Mouse (Mus musculus): ENCODE results near the gene Defa21. TPM values are rescaled to one million over a fixed set of nuclear protein-coding genes. Genes with fewer than 3 reads are reported as not detected.
"Not testable (repeated sequence)": the region's sequence is repeated elsewhere in the genome, so short reads cannot be mapped to it uniquely, and the experiment has no call there.

Gene Defa21
- not detected in 2 replicates for polyA plus RNA-seq (2016; fragmentation: Nextera tagmentation; extraction: Ambion mirVana)

- H3K36me3 ChIP-seq; H3K27me3 ChIP-seq (ENCODE audit: low read depth, poor library complexity, severe bottlenecking); H3K9me3 ChIP-seq (replicated peaks); H3K4me3 ChIP-seq; H3K4me1 ChIP-seq; H3K27ac ChIP-seq (replicated peaks); DNase-seq (ENCODE audit: low spot score): not testable (repeated sequence)
- no CpG with 5 or more reads among the region's 1 CpGs for WGBS
Observed at GRCm38 (mm10) chr8:21025245-21025644, at the start of gene Defa21. Defa21 (plus strand) TSS chr8:21025545.

DNA sequence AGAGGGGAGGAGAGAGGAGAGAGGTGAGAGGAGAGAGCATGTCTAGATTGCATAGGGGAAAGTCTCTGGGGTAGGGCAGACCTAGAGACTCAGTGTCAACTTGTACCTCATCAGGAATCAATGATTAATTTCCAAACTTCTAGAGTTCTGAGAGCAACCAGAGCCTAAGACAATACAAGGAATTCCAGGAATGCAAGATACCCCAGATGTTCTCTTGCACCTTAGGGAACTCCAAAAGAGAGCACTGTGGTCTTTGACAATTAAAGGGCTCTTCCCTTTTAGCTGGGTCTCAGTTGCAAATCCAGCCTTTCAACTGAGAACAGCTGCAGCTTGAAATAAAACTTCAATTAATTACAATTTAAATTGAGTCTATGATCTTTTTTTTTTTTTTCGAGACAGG is 45.5 kb upstream of the Defa21 start:
- DNase-seq (ENCODE audit: low spot score) = no peak
- Histone ChIP-seq H3K27me3 (ENCODE audit: low read depth, poor library complexity, severe bottlenecking) (no peaks in the 10 kb centered on the region), H3K4me1 (no peaks in the 10 kb centered on the region), H3K27ac (replicated peaks) (no peak overlapping the region), H3K9me3 (replicated peaks) (peaks cover 41% of the 10 kb centered on the region), H3K4me3 (no peak overlapping the region), H3K36me3 (no peaks in the 10 kb centered on the region)
- WGBS = 45% methylated on average over 1 of the region's 1 CpGs

- H3K27ac ChIP-seq (replicated peaks) = not testable (repeated sequence)
Observed at GRCm38 (mm10) chr8:20994042-20994441, 31.3 kb upstream of the Defa21 start.

DNA sequence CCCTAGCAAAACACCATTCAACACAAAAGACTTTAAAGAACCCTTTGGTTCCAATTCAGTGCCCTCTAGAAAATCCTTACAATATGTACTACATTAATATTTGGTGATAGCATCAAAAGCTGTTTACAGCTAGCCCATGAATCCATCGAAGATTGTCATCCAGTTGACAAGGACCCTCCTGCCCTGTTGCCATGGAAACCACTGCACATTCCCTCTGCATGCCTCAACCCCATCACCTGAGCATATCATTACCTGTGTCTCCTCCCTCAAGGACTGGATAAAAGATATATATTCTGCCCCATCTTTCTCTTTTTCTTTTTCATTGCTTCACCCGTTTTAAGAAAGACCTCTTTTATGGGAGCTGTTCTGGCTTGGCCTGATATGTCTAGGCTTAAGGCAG is 28.6 kb upstream of the Defa21 start:
- H3K9me3 ChIP-seq (replicated peaks) = peaks cover 31% of the 10 kb centered on the region

More at GRCm38 (mm10) chr8:20994042-20994441, 31.3 kb upstream of the Defa21 start:
- H3K4me1 ChIP-seq; H3K27me3 ChIP-seq (ENCODE audit: low read depth, poor library complexity, severe bottlenecking); H3K4me3 ChIP-seq; H3K36me3 ChIP-seq; DNase-seq (ENCODE audit: low spot score): not testable (repeated sequence)
- peaks cover 19% of the 10 kb centered on the region; the same call in 1 of the 2 replicates for H3K9me3 ChIP-seq (replicated peaks)

GRCm38 (mm10) chr8:20997291-20997690 is 28.1 kb upstream of the Defa21 start:
- Histone ChIP-seq H3K4me3 (no peak overlapping the region), H3K36me3 (no peaks in the 10 kb centered on the region), H3K9me3 (replicated peaks) (peaks cover 27% of the 10 kb centered on the region), H3K4me1 (no peaks in the 10 kb centered on the region), H3K27ac (replicated peaks) (no peak overlapping the region), H3K27me3 (ENCODE audit: low read depth, poor library complexity, severe bottlenecking) (no peaks in the 10 kb centered on the region)
- no peak for DNase-seq (ENCODE audit: low spot score)

More for the DNA sequence above, 28.6 kb upstream of the Defa21 start:
- Histone ChIP-seq H3K27ac (replicated peaks) (no peak overlapping the region), H3K4me1 (no peaks in the 10 kb centered on the region), H3K36me3 (no peaks in the 10 kb centered on the region), H3K4me3 (no peak overlapping the region), H3K27me3 (ENCODE audit: low read depth, poor library complexity, severe bottlenecking) (no peaks in the 10 kb centered on the region)
- WGBS = 85% methylated on average over 2 of the region's 2 CpGs
- DNase-seq (ENCODE audit: low spot score) = no peak

GRCm38 (mm10) chr8:21001171-21001570 is 24.2 kb upstream of the Defa21 start:
- H3K9me3 ChIP-seq (replicated peaks) = peaks cover 35% of the 10 kb centered on the region
- H3K36me3 ChIP-seq = no peaks in the 10 kb centered on the region
- 54% methylated on average over 8 of the region's 8 CpGs for WGBS
- no peak overlapping the region for H3K4me3 ChIP-seq
- DNase-seq (ENCODE audit: low spot score) = peak; percentile 18
- no peaks in the 10 kb centered on the region for H3K27me3 ChIP-seq (ENCODE audit: low read depth, poor library complexity, severe bottlenecking)
- no peaks in the 10 kb centered on the region for H3K4me1 ChIP-seq
- H3K27ac ChIP-seq (replicated peaks) = no peak overlapping the region

DNA sequence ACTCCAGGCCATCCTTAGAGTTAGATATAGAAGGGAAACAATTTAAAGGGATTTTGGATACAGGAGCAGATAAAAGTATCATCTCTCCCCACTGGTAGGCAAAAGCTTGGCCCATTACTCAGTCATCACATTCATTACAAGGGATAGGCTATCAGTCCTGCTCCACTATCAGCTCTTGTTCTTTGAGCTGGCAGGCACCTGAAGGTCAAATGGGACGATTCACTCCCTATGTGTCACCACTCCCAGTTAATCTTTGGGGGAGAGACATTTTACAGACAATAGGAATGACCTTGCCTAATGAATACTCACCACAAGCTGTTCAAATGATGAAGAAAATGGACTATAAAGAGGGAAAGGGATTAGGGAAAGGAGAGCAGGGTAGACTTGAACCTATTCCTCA is 18.5 kb upstream of the Defa21 start:
- 33% methylated on average over 1 of the region's 1 CpGs for WGBS
- Histone ChIP-seq H3K27me3 (ENCODE audit: low read depth, poor library complexity, severe bottlenecking) (no peaks in the 10 kb centered on the region), H3K4me3 (no peak overlapping the region), H3K9me3 (replicated peaks) (peaks cover 24% of the 10 kb centered on the region), H3K27ac (replicated peaks) (no peak overlapping the region), H3K36me3 (no peaks in the 10 kb centered on the region), H3K4me1 (no peaks in the 10 kb centered on the region)
- DNase-seq (ENCODE audit: low spot score) = no peak

DNA sequence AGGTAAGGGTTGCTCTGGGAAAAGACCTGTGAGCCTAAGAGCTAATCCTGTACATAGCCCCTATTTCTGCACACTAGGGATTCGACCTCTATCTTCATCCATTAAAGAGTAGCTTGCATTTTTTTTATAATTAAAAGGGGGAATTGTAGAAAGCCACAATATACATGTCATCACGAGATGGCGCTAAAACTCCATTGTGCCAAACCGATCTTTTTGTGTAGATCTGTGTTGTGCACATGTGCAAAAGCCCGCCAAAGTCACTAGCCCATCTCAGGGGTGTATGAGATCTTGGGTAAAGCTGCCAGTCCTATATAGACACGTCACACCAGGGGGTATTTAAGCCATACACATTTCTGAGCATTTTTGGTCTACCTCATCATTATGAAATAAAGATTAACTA is 16.8 kb upstream of the Defa21 start:
- DNase-seq (ENCODE audit: low spot score); H3K27me3 ChIP-seq (ENCODE audit: low read depth, poor library complexity, severe bottlenecking); H3K27ac ChIP-seq (replicated peaks); H3K4me1 ChIP-seq; H3K36me3 ChIP-seq; H3K4me3 ChIP-seq: not testable (repeated sequence)
- WGBS = 51% methylated on average over 6 of the region's 6 CpGs
- H3K9me3 ChIP-seq (replicated peaks) = peaks cover 32% of the 10 kb centered on the region

DNA sequence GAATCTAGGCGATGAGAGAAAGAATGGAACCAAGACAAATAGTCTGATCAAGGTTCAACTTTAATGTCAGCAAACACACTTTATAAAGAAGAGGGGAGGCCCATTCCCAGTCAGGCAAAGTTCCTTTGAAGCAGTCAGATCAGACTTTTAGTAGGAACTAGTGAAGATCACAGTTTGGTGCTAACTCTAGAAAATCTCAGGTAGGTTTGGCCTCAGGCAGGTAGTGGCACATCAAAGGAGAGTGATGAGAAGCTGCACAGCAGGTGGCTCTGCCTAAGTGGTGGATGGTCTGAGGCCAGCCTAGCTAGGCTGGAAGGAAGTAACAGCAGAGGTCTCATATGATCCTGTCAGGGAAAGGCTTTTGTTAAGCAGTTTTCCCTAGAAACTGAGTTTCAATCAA is 14.8 kb upstream of the Defa21 start:
- H3K4me1 ChIP-seq; H3K27ac ChIP-seq (replicated peaks); H3K27me3 ChIP-seq (ENCODE audit: low read depth, poor library complexity, severe bottlenecking); DNase-seq (ENCODE audit: low spot score); H3K4me3 ChIP-seq; H3K36me3 ChIP-seq: not testable (repeated sequence)
- peaks cover 24% of the 10 kb centered on the region for H3K9me3 ChIP-seq (replicated peaks)
- WGBS = 74% methylated on average over 1 of the region's 1 CpGs

GRCm38 (mm10) chr8:21054747-21055146 is 29.4 kb downstream of the Defa21 start, which contains the start of gene Defa23:
Defa23 (plus strand) TSS chr8:21055047.
- H3K4me1 ChIP-seq; DNase-seq (ENCODE audit: low spot score); H3K4me3 ChIP-seq; H3K9me3 ChIP-seq (replicated peaks); H3K27me3 ChIP-seq (ENCODE audit: low read depth, poor library complexity, severe bottlenecking); H3K36me3 ChIP-seq; H3K27ac ChIP-seq (replicated peaks): not testable (repeated sequence)
- no CpG with 5 or more reads among the region's 1 CpGs for WGBS

DNA sequence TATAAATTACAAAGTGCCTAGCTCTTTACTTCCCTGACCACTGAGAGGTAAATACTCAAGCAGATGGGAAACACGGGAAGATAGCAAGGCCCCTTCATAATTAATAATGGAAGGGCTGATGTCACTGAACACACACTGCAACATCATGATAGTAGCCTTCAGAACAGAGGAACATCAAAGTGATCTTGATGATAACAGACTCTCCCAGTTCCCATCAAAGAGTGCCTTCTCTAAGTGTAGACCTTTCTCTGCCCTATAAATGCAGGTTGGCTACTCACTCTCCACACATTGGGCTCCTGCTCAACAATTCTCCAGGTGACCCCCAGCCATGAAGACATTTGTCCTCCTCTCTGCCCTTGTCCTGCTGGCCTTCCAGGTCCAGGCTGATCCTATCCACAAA is 39.4 kb downstream of the Defa21 start, which contains the start of gene Defa35:
Defa35 (plus strand) TSS at position 301 of the 400 bp plus-strand sequence.
- not testable (repeated sequence) for DNase-seq (ENCODE audit: low spot score); H3K4me3 ChIP-seq; H3K27me3 ChIP-seq (ENCODE audit: low read depth, poor library complexity, severe bottlenecking); H3K9me3 ChIP-seq (replicated peaks); H3K36me3 ChIP-seq; H3K27ac ChIP-seq (replicated peaks); H3K4me1 ChIP-seq
- 92% methylated on average over 1 of the region's 1 CpGs for WGBS

Other genes starting within 250 kb of the Defa21 start
- gene Defb33, start 132.9 kb upstream of the Defa21 start, polyA plus RNA-seq (2016; fragmentation: Nextera tagmentation; extraction: Ambion mirVana) = not detected in 2 replicates
- not detected in 2 replicates for gene Gm15056, start 122.9 kb upstream of the Defa21 start, polyA plus RNA-seq (2016; fragmentation: Nextera tagmentation; extraction: Ambion mirVana)
- gene Gm6040, start 103.5 kb upstream of the Defa21 start, polyA plus RNA-seq (2016; fragmentation: Nextera tagmentation; extraction: Ambion mirVana) = not detected in 2 replicates
- gene AY761185, start 80.8 kb upstream of the Defa21 start, polyA plus RNA-seq (2016; fragmentation: Nextera tagmentation; extraction: Ambion mirVana) = not detected in 2 replicates
- gene Defa23, start 29.5 kb downstream of the Defa21 start, polyA plus RNA-seq (2016; fragmentation: Nextera tagmentation; extraction: Ambion mirVana) = not detected in 2 replicates
- not detected in 2 replicates for gene Defa35, start 39.5 kb downstream of the Defa21 start, polyA plus RNA-seq (2016; fragmentation: Nextera tagmentation; extraction: Ambion mirVana)
- gene Defa25, start 58.9 kb downstream of the Defa21 start, polyA plus RNA-seq (2016; fragmentation: Nextera tagmentation; extraction: Ambion mirVana) = not detected in 2 replicates
- gene Gm14851, start 70.5 kb downstream of the Defa21 start, polyA plus RNA-seq (2016; fragmentation: Nextera tagmentation; extraction: Ambion mirVana) = not detected in 2 replicates
- gene Defa30, start 109.1 kb downstream of the Defa21 start, polyA plus RNA-seq (2016; fragmentation: Nextera tagmentation; extraction: Ambion mirVana) = not detected in 2 replicates
- gene Defa22, start 136.7 kb downstream of the Defa21 start, polyA plus RNA-seq (2016; fragmentation: Nextera tagmentation; extraction: Ambion mirVana) = not detected in 2 replicates
- not detected in 2 replicates for gene Defa31, start 166.1 kb downstream of the Defa21 start, polyA plus RNA-seq (2016; fragmentation: Nextera tagmentation; extraction: Ambion mirVana)
- gene Gm15293, start 176.0 kb downstream of the Defa21 start, polyA plus RNA-seq (2016; fragmentation: Nextera tagmentation; extraction: Ambion mirVana) = not detected in 2 replicates
- gene Gm15292, start 224.2 kb downstream of the Defa21 start, polyA plus RNA-seq (2016; fragmentation: Nextera tagmentation; extraction: Ambion mirVana) = not detected in 2 replicates